Mouse (Mus musculus): ENCODE data around the gene Hemgn. TPM values are rescaled to one million over a fixed set of nuclear protein-coding genes. Genes with fewer than 3 reads are reported as not detected.
A peak's percentile ranks its signal among the peaks of the same experiment; 100 is the strongest.

Gene Hemgn
- polyA plus RNA-seq, 1 experiment from 2014 or later, result 4.3 TPM

GRCm38 (mm10) chr4:46347580-46348515 lies 65.5 kb downstream of the Hemgn start:
- WGBS, result 3% methylated on average over 41 of the region's 41 CpGs
- Histone ChIP-seq H3K27me3 (peaks cover 96% of the 10 kb centered on the region), H3K4me3 (no peak overlapping the region), H3K9me3 (replicated peaks) (no peaks in the 10 kb centered on the region), H3K4me2 (replicated peaks) (no peak overlapping the region), H3K27ac (no peak overlapping the region), H3K4me1 (peaks cover 17% of the 10 kb centered on the region), H3K36me3 (no peaks in the 10 kb centered on the region), H3K9ac (no peak overlapping the region)
- ATAC-seq (ENCODE audit: low FRiP score), result no peak

GRCm38 (mm10) chr4:46347141-46347540 lies 66.2 kb downstream of the Hemgn start:
- Histone ChIP-seq H3K4me1 (peaks cover 12% of the 10 kb centered on the region), H3K4me2 (replicated peaks) (no peak overlapping the region), H3K36me3 (no peaks in the 10 kb centered on the region), H3K27ac (no peak overlapping the region), H3K4me3 (no peak overlapping the region), H3K9ac (no peak overlapping the region), H3K27me3 (peaks cover 96% of the 10 kb centered on the region), H3K9me3 (replicated peaks) (no peaks in the 10 kb centered on the region)
- no peak for ATAC-seq (ENCODE audit: low FRiP score)
- 8% methylated on average over 4 of the region's 4 CpGs for WGBS

GRCm38 (mm10) chr4:46346221-46346620 lies 67.1 kb downstream of the Hemgn start:
- H3K4me1 ChIP-seq, result peaks cover 12% of the 10 kb centered on the region
- H3K27ac ChIP-seq, result no peak overlapping the region
- ATAC-seq (ENCODE audit: low FRiP score), result no peak
- no peak overlapping the region for H3K9ac ChIP-seq
- no peaks in the 10 kb centered on the region for H3K9me3 ChIP-seq (replicated peaks)
- peaks cover 97% of the 10 kb centered on the region for H3K27me3 ChIP-seq
- H3K36me3 ChIP-seq, result no peaks in the 10 kb centered on the region
- 21% methylated on average over 6 of the region's 6 CpGs for WGBS
- H3K4me3 ChIP-seq, result no peak overlapping the region
- H3K4me2 ChIP-seq (replicated peaks), result no peak overlapping the region

GRCm38 (mm10) chr4:46345773-46346100 lies 67.6 kb downstream of the Hemgn start:
- Histone ChIP-seq H3K9me3 (replicated peaks) (no peaks in the 10 kb centered on the region), H3K36me3 (no peaks in the 10 kb centered on the region), H3K27me3 (peaks cover 97% of the 10 kb centered on the region), H3K4me2 (replicated peaks) (no peak overlapping the region), H3K4me1 (peaks cover 12% of the 10 kb centered on the region), H3K27ac (no peak overlapping the region), H3K4me3 (no peak overlapping the region), H3K9ac (no peak overlapping the region)
- ATAC-seq (ENCODE audit: low FRiP score), result no peak
- WGBS, result 22% methylated on average over 3 of the region's 3 CpGs

GRCm38 (mm10) chr4:46345056-46345772 lies 68.1 kb downstream of the Hemgn start:
- no peak for ATAC-seq (ENCODE audit: low FRiP score)
- peak overlapping the region; percentile 44 for H3K4me2 ChIP-seq (replicated peaks)
- no peak overlapping the region for H3K27ac ChIP-seq
- H3K27me3 ChIP-seq, result peaks cover 97% of the 10 kb centered on the region
- peak overlapping the region; percentile 38 for H3K4me3 ChIP-seq
- no peak overlapping the region for H3K9ac ChIP-seq
- H3K36me3 ChIP-seq, result no peaks in the 10 kb centered on the region
- WGBS, result 4% methylated on average over 63 of the region's 67 CpGs
- no peaks in the 10 kb centered on the region for H3K9me3 ChIP-seq (replicated peaks)
- peaks cover 12% of the 10 kb centered on the region for H3K4me1 ChIP-seq

GRCm38 (mm10) chr4:46344288-46344687 lies 69.0 kb downstream of the Hemgn start:
- no peak overlapping the region; the same call in 1 of the 2 replicates for H3K9ac ChIP-seq
- H3K4me1 ChIP-seq, result peaks cover 12% of the 10 kb centered on the region
- H3K27ac ChIP-seq, result no peak overlapping the region
- ATAC-seq (ENCODE audit: low FRiP score), result peak; percentile 48; the same call in 1 of the 2 replicates
- peak overlapping the region; percentile 44 for H3K4me2 ChIP-seq (replicated peaks)
- no peaks in the 10 kb centered on the region for H3K36me3 ChIP-seq
- peaks cover 96% of the 10 kb centered on the region for H3K27me3 ChIP-seq
- peak overlapping the region; percentile 38 for H3K4me3 ChIP-seq
- under 1% methylated on average over 46 of the region's 51 CpGs for WGBS
- no peaks in the 10 kb centered on the region for H3K9me3 ChIP-seq (replicated peaks)

Other genes with a start within 250 kb of the Hemgn start
- gene Xpa, start 217.2 kb downstream of the Hemgn start, polyA plus RNA-seq (2016; fragmentation: Nextera tagmentation; extraction: Ambion mirVana), result 31.3 and 33.1 TPM in 2 replicates
- gene Foxe1, start 69.9 kb downstream of the Hemgn start, polyA plus RNA-seq (2016; fragmentation: Nextera tagmentation; extraction: Ambion mirVana), result 0.09 TPM in 1 of 2 replicates, not detected in the other
- gene Trmo, start 24.1 kb downstream of the Hemgn start, polyA plus RNA-seq (2016; fragmentation: Nextera tagmentation; extraction: Ambion mirVana), result 8.1 and 9.0 TPM in 2 replicates
- 207 and 211 TPM in 2 replicates for gene Anp32b, start 37.4 kb upstream of the Hemgn start, polyA plus RNA-seq (2016; fragmentation: Nextera tagmentation; extraction: Ambion mirVana)
- 74.3 and 76.5 TPM in 2 replicates for gene Nans, start 75.7 kb upstream of the Hemgn start, polyA plus RNA-seq (2016; fragmentation: Nextera tagmentation; extraction: Ambion mirVana)
- 0.95 and 1.7 TPM in 2 replicates for gene Trim14, start 122.6 kb upstream of the Hemgn start, polyA plus RNA-seq (2016; fragmentation: Nextera tagmentation; extraction: Ambion mirVana)
- 7.0 and 7.4 TPM in 2 replicates for gene Coro2a, start 188.7 kb upstream of the Hemgn start, polyA plus RNA-seq (2016; fragmentation: Nextera tagmentation; extraction: Ambion mirVana)
- gene Tbc1d2, start 236.7 kb upstream of the Hemgn start, polyA plus RNA-seq (2016; fragmentation: Nextera tagmentation; extraction: Ambion mirVana), result 1.4 and 1.5 TPM in 2 replicates